Mouse (Mus musculus) ES-Bruce4 (cell line): ENCODE results near the gene Micall1.

ENCODE experiments used
- CTCF ChIP-seq: IDR thresholded peaks from one replicate; pipeline ENCODE4 v1.8.1; 2011; ENCODE audit warnings: low read depth, low read length
- EP300 ChIP-seq: IDR thresholded peaks from 2 replicates; pipeline ENCODE4 v1.6.1; 2011; ENCODE audit warnings: low read depth, low read length; ENCODE audit not compliant: insufficient read depth

DNA sequence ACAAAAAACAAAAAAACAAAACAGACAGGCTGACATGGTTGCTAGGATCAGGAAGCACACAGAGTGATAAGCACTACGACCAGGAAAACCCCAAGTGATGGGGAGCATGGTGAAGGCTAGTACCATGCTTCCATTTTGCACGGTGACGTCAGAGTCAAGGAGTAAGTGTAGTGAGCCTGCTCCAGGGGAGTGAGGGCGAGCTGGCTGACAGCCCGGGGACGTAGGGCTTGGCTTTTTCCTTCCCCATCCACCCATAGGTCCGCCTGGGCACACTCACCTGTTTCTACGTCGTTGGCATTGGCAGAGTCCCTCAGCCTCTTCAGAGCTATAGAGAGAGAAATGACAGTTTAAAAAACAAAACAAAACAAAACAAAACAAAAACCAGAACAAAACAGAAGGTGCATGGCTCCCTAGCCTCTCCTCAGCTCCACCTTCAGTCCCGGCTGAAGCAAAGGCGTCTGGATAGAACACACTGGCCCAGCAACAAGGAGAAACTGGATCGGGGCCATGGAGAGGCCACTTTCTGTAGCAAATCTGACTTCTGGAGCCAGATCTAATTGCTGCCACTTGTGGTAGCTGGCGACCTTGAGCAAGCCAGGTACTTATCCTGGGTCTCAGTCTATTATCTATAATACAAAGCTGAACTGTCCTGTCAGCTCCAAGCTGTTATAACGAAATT, 47.7 kb upstream of the Micall1 start:
- TF ChIP-seq EP300: no peak
- TF ChIP-seq CTCF: no peak
